In the genomic region with DNA sequence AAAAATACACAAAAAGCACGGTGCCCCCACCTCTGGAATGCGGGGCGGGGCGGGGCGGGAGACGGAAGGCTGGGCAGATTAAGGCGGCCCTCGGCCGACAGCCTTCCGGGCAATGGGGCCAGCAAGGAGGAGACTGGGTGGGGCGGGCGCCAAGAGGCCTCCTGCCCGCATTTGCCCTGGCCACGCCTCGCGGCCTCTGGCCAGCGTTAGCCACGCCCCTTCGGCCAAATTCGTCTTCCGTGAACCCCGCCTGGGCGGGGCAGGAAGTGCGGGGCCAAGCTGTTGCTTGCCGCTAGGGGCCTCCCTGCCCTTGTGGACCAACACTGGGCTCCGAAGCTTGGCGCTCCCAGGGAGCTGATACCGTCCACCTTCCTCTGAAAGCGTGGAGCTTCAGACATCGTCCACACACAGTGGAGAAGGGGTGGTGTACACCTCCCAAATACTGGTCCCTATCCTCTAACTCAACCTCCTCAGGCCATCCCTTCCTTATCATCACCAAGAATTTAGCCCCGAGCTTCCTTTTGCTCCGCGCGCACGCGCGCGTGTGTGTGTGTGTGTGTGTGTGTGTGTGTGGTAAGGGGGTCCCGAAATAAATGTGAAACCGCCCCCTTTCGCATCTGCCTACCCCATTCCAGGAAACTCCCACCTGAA, we compare ENCODE assay signal across 8 mouse cellular contexts. TPM values are rescaled to one million over a fixed set of nuclear protein-coding genes. Genes with fewer than 3 reads are reported as not detected.
DNase-seq lines count a peak whose midpoint lies in the region; ATAC-seq and TF ChIP-seq lines count a peak whose summit lies in the region.

No protein-coding gene starts in this region.

- H3K27ac ChIP-seq in cortical plate, adult 2 months (ENCODE audit: insufficient read depth, low read length), result peak overlapping the region; percentile 2; the same call in 1 of the 2 replicates

- ATAC-seq in megakaryocyte progenitor cell, adult 5-6 weeks (replicated peaks; ENCODE audit: poor library complexity), result peak; percentile 78

- DNase-seq in ZHBTc4 (ENCODE audit: low read depth, low spot score), result peak; percentile 98
- DNase-seq in gastrocnemius, adult 8-10 months (ENCODE audit: low spot score in 2 of 2), result peak; percentile 99 to 100
- peak; percentile 93 for DNase-seq in induced T-regulatory cell, adult 2 months (ENCODE audit: low read depth)
- DNase-seq in left cerebral cortex, adult 9 months (ENCODE audit: low spot score in 2 of 2), result peak; percentile 80 to 94
- peak; percentile 82 for DNase-seq in right cerebral cortex, postnatal 14 days
- peak; percentile 99 for DNase-seq in urinary bladder, postnatal 36 days (ENCODE audit: low spot score in 2 of 2)

- H3K4me3 ChIP-seq in cortical plate, adult 2 months (ENCODE audit: insufficient read depth, low read length), result peak overlapping the region; percentile 18

- 0 out of 2 replicates have a peak, but pooled peaks cover 2% of the 10 kb centered on the region for H3K4me1 ChIP-seq in cortical plate, adult 2 months (ENCODE audit: control insufficient read depth, insufficient read depth, low read length)

- TF ChIP-seq CTCF in cortical plate, adult 2 months (IDR thresholded peaks at IDR 0.05; ENCODE audit: extremely low read depth, insufficient read depth, low read length), result peak; percentile 44

- peak; percentile 58; the same call in 1 of the 2 replicates for TF ChIP-seq POLR2A in cortical plate, adult 2 months (IDR thresholded peaks at IDR 0.05; ENCODE audit: extremely low read depth, insufficient read depth, low read length)

RNA-seq across cellular contexts. Expression of gene Ctdsp1, which starts 6.1 kb away (rescaled TPM):
- polyA plus RNA-seq in cortical plate, adult 2 months (2012; rRNA removed), result 25.4 and 26.8 TPM in 2 replicates
- total RNA-seq in gastrocnemius, adult 8-10 months (2022), result 100 to 1,000 TPM; 105 to 110 (median 107) TPM
- total RNA-seq in megakaryocyte progenitor cell, adult 5-6 weeks (2015), result 79.1 and 89.1 TPM in 2 replicates
- 33.0 and 33.2 TPM in 2 replicates for total RNA-seq in megakaryocyte progenitor cell, adult 5-6 weeks (2017)

RNA-seq across cellular contexts. Expression of gene Vil1, which starts 11.8 kb away (rescaled TPM):
- polyA plus RNA-seq in cortical plate, adult 2 months (2012; rRNA removed), result 0.56 and 0.66 TPM in 2 replicates
- not detected for total RNA-seq in gastrocnemius, adult 8-10 months (2022)
- total RNA-seq in megakaryocyte progenitor cell, adult 5-6 weeks (2015), result not detected in 2 replicates
- total RNA-seq in megakaryocyte progenitor cell, adult 5-6 weeks (2017), result not detected in 2 replicates

RNA-seq across cellular contexts. Expression of gene Slc11a1, which starts 22.4 kb away (rescaled TPM):
- 7.6 and 8.9 TPM in 2 replicates for polyA plus RNA-seq in cortical plate, adult 2 months (2012; rRNA removed)
- total RNA-seq in gastrocnemius, adult 8-10 months (2022), result 1 to 10 TPM; 2.1 to 6.5 (median 5.1) TPM
- 2.1 and 3.8 TPM in 2 replicates for total RNA-seq in megakaryocyte progenitor cell, adult 5-6 weeks (2015)
- total RNA-seq in megakaryocyte progenitor cell, adult 5-6 weeks (2017), result 0.95 and 1.7 TPM in 2 replicates

RNA-seq across cellular contexts. Expression of gene Catip, which starts 35.5 kb away (rescaled TPM):
- 4.6 and 5.1 TPM in 2 replicates for polyA plus RNA-seq in cortical plate, adult 2 months (2012; rRNA removed)
- under 1 TPM in 3 of 4 experiments, not detected in 1; 0.21 to 0.44 (median 0.36) TPM for total RNA-seq in gastrocnemius, adult 8-10 months (2022)
- 0.37 TPM in 1 of 2 replicates, not detected in the other for total RNA-seq in megakaryocyte progenitor cell, adult 5-6 weeks (2015)
- not detected in 2 replicates for total RNA-seq in megakaryocyte progenitor cell, adult 5-6 weeks (2017)

Comparison
In these comparisons a context has a peak if more than half of its experiments do, and no peak if none do; other contexts are left out.
1. Peak in every context shown above with its lines: DNase-seq, ATAC-seq, H3K4me3 ChIP-seq and H3K27ac ChIP-seq.